Mouse (Mus musculus): ENCODE measurements around the gene Mmp23.

GRCm38 (mm10) chr4:155690571-155691375 is 37.6 kb upstream of the Mmp23 start:
- TF ChIP-seq CTCF (IDR thresholded peaks at IDR 0.05; ENCODE audit: low read depth) (no peak), EP300 (IDR thresholded peaks at IDR 0.05; ENCODE audit: low read depth) (no peak)
